In the genomic region with DNA sequence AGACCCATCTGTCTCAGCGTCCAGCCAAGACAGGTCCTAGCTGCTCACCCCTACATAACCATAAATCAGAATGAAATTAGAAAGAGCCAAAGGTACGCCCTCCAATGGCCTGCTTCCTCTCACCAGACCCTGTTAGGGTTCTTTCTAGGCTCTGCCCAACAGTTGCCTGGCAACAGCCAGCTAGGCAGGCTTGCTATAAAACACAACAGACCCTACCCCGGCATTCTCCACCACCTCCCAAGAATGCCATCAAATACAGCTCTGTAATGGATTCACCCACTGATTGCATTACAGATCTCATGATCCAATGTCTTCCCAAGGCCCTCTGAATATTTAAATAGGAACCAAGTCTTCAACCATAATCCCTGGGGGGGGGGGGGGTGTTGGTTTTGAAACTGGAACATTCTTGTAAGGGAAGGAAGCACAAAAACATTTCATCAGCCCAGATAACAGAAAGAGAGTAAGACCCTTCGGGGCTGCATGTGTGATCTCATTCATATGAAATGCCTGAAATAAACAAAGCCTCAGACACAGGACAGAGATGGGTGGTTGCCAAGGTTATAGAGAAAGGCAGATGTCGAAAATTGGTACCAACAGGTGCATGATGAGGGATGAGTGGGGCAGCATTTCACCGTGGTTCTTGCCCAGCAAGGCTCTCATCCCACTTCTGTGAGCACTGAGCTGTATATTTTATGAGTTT, we compare ENCODE assay signal across 21 mouse cellular contexts.
DNase-seq lines count a peak whose midpoint lies in the region; ATAC-seq and TF ChIP-seq lines count a peak whose summit lies in the region.
"Had no signal": no experiment of that assay in that cellular context is flagged by ENCODE, and none has a peak within 500 bp of the region (broad histone marks: within the 10 kb centered on the region; RNA-seq: fewer than 3 reads in every experiment).

No protein-coding gene starts in this region.

- no peak overlapping the region for H3K9ac ChIP-seq in hindbrain, embryonic 16.5 days (ENCODE audit: low read depth, low read length)
- no peak overlapping the region for H3K9ac ChIP-seq in hindbrain, embryonic 14.5 days
- H3K9ac ChIP-seq: embryonic facial prominence, embryonic 12.5 days had no signal

- H3K27me3 ChIP-seq in hindbrain, embryonic 16.5 days (replicated peaks; ENCODE audit: control insufficient read depth, insufficient read depth, low read length), result no peaks in the 10 kb centered on the region
- no peaks in the 10 kb centered on the region for H3K27me3 ChIP-seq in hindbrain, embryonic 14.5 days (ENCODE audit: control insufficient read depth, insufficient read depth, low read length)
- no peaks in the 10 kb centered on the region for H3K27me3 ChIP-seq in C2C12 (ENCODE audit: control insufficient read depth, insufficient read depth, insufficient read length)
- H3K27me3 ChIP-seq: embryonic facial prominence, embryonic 12.5 days; Patski had no signal

- no peak overlapping the region for H3K27ac ChIP-seq in hindbrain, embryonic 16.5 days (ENCODE audit: low read depth, low read length)
- no peak overlapping the region for H3K27ac ChIP-seq in hindbrain, embryonic 14.5 days
- H3K27ac ChIP-seq: embryonic facial prominence, embryonic 12.5 days; heart, embryonic 10.5 days; macrophage had no signal

- H3ac ChIP-seq in C2C12 (ENCODE audit: control insufficient read depth, insufficient read length, low read depth), result no peak overlapping the region

- no peaks in the 10 kb centered on the region for H3K9me3 ChIP-seq in hindbrain, embryonic 16.5 days (ENCODE audit: control insufficient read depth, low read length)
- no peaks in the 10 kb centered on the region for H3K9me3 ChIP-seq in hindbrain, embryonic 14.5 days (ENCODE audit: control insufficient read depth, low read length)
- H3K9me3 ChIP-seq: embryonic facial prominence, embryonic 12.5 days; heart, embryonic 10.5 days had no signal

- H3K4me2 ChIP-seq in hindbrain, embryonic 16.5 days (ENCODE audit: low read length), result no peak overlapping the region
- H3K4me2 ChIP-seq in hindbrain, embryonic 14.5 days (replicated peaks), result no peak overlapping the region
- H3K4me2 ChIP-seq: embryonic facial prominence, embryonic 12.5 days; liver, embryonic 11.5 days had no signal

- no peak for TF ChIP-seq CTCF in C2C12 (IDR thresholded peaks at IDR 0.05; ENCODE audit: control insufficient read depth, insufficient read depth, insufficient read length)

- 52% methylated on average over 6 of the region's 6 CpGs for WGBS in hindbrain, embryonic 16.5 days
- 47% methylated on average over 6 of the region's 6 CpGs for WGBS in hindbrain, embryonic 14.5 days

- peaks cover 4% of the 10 kb centered on the region; the same call in 1 of the 2 replicates for H3K36me3 ChIP-seq in hindbrain, embryonic 16.5 days (ENCODE audit: control insufficient read depth, insufficient read depth, low read length)
- H3K36me3 ChIP-seq in hindbrain, embryonic 14.5 days (replicated peaks; ENCODE audit: control insufficient read depth, insufficient read depth), result peaks cover 24% of the 10 kb centered on the region
- peaks cover 3% of the 10 kb centered on the region for H3K36me3 ChIP-seq in C2C12 (ENCODE audit: control insufficient read depth, insufficient read depth)

- no peak overlapping the region for H3K4me3 ChIP-seq in hindbrain, embryonic 16.5 days (ENCODE audit: low read length)
- H3K4me3 ChIP-seq in hindbrain, embryonic 14.5 days (replicated peaks; ENCODE audit: low read length), result no peak overlapping the region
- no peak overlapping the region for H3K4me3 ChIP-seq in C2C12 (ENCODE audit: insufficient read depth, poor library complexity, severe bottlenecking)
- H3K4me3 ChIP-seq: embryonic facial prominence, embryonic 12.5 days; heart, embryonic 10.5 days had no signal

- H3K4me1 ChIP-seq in hindbrain, embryonic 16.5 days (ENCODE audit: control insufficient read depth, insufficient read depth, low read depth, low read length), result peaks cover 4% of the 10 kb centered on the region
- H3K4me1 ChIP-seq in hindbrain, embryonic 14.5 days (replicated peaks; ENCODE audit: control insufficient read depth, insufficient read depth, low read length), result no peaks in the 10 kb centered on the region; the same call in 1 of the 2 replicates
- H3K4me1 ChIP-seq: embryonic facial prominence, embryonic 12.5 days; heart, embryonic 10.5 days had no signal

- no peaks in the 10 kb centered on the region for H3K79me2 ChIP-seq in C2C12 (ENCODE audit: control insufficient read depth, insufficient read depth)

- 0 out of 2 replicates have a peak, but pooled peaks have one; percentile 57 for ATAC-seq in hindbrain, embryonic 16.5 days
- ATAC-seq in hindbrain, embryonic 14.5 days (ENCODE audit: low FRiP score), result no peak; the same call in 1 of the 2 replicates
- ATAC-seq: Patski had no signal

- DNase-seq in cerebellum, adult 9-10 months, result peak; percentile 57
- DNase-seq in cerebellum, adult 9-11 months, result no peak
- DNase-seq in hindbrain, embryonic 14.5 days (ENCODE audit: low spot score), result no peak
- peak; percentile 40 for DNase-seq in mesoderm, embryonic 11.5 days (ENCODE audit: low read depth, low spot score)
- no peak for DNase-seq in layer of hippocampus, postnatal 14 days (ENCODE audit: low spot score in 2 of 2)
- DNase-seq in left cerebral cortex, adult 9 months (ENCODE audit: low spot score in 2 of 2), result no peak
- DNase-seq: adrenal gland, postnatal 25 days; cerebellum, postnatal 25 days; heart, postnatal 10 days; kidney, adult 9 months; kidney, postnatal 4 days; lung, adult 2 months; spleen, adult 18-20 months; thymus, adult 2 months had no signal

- H3K79me3 ChIP-seq in C2C12 (ENCODE audit: low read depth), result no peaks in the 10 kb centered on the region

TF ChIP-seq in C2C12, 6 proteins besides CTCF, POLR2A, EP300 and RAD21:
- no peak for TF ChIP-seq CEBPB (IDR thresholded peaks at IDR 0.05; ENCODE audit: low read depth)
- no peak for TF ChIP-seq FOSL1 (IDR thresholded peaks at IDR 0.05; ENCODE audit: insufficient read depth, low read length, poor library complexity, severe bottlenecking)
- TF ChIP-seq MYOD1 (IDR thresholded peaks at IDR 0.05; ENCODE audit: control insufficient read depth, insufficient read length, low read depth), result peak; percentile 82

Comparison
In these comparisons a context has a peak if more than half of its experiments do, and no peak if none do; other contexts are left out.
1. DNase-seq: peak in cerebellum, adult 9-10 months (single experiment) and mesoderm, embryonic 11.5 days (single experiment); none in cerebellum, adult 9-11 months (single experiment), hindbrain, embryonic 14.5 days (single experiment), layer of hippocampus, postnatal 14 days (0 of 2) and left cerebral cortex, adult 9 months (0 of 2).